Mouse (Mus musculus): Measurements from ENCODE around the gene Tcp11l2.

- no peak for TF ChIP-seq POLR2A (IDR thresholded peaks at IDR 0.05; ENCODE audit: borderline replicate concordance, insufficient read depth, low read length)
- TF ChIP-seq CTCF (IDR thresholded peaks at IDR 0.05; ENCODE audit: borderline replicate concordance, insufficient read depth, low read depth, low read length) = no peak
Observed at GRCm38 (mm10) chr10:84597127-84597785, 20.8 kb downstream of the Tcp11l2 start.
